Mouse (Mus musculus): ENCODE measurements around the gene Hoxc13. TPM values are rescaled to one million over a fixed set of nuclear protein-coding genes. Genes with fewer than 3 reads are reported as not detected.

The Hoxc13 gene
- polyA plus RNA-seq, 1 experiment, result not detected

Other genes starting within 250 kb of the Hoxc13 start
- gene Atp5g2, start 248.8 kb upstream of the Hoxc13 start, polyA plus RNA-seq (2012; rRNA removed), result 213 and 316 TPM in 2 replicates
- gene Calcoco1, start 198.9 kb upstream of the Hoxc13 start, polyA plus RNA-seq (2012; rRNA removed), result 63.1 and 63.9 TPM in 2 replicates
- gene Hoxc12, start 15.7 kb downstream of the Hoxc13 start, polyA plus RNA-seq (2012; rRNA removed), result not detected in 2 replicates
- gene Hoxc11, start 33.3 kb downstream of the Hoxc13 start, polyA plus RNA-seq (2012; rRNA removed), result 0.08 TPM in 1 of 2 replicates, not detected in the other
- gene Hoxc10, start 45.7 kb downstream of the Hoxc13 start, polyA plus RNA-seq (2012; rRNA removed), result 0.71 and 0.73 TPM in 2 replicates
- 9.9 and 11.3 TPM in 2 replicates for gene Hoxc5, start 46.3 kb downstream of the Hoxc13 start, polyA plus RNA-seq (2012; rRNA removed)
- 2.2 and 4.1 TPM in 2 replicates for gene Hoxc9, start 55.3 kb downstream of the Hoxc13 start, polyA plus RNA-seq (2012; rRNA removed)
- 23.5 and 29.8 TPM in 2 replicates for gene Hoxc8, start 69.5 kb downstream of the Hoxc13 start, polyA plus RNA-seq (2012; rRNA removed)
- 18.3 and 24.2 TPM in 2 replicates for gene Hoxc6, start 77.2 kb downstream of the Hoxc13 start, polyA plus RNA-seq (2012; rRNA removed)
- gene Hoxc4, start 97.8 kb downstream of the Hoxc13 start, polyA plus RNA-seq (2012; rRNA removed), result 4.9 and 6.5 TPM in 2 replicates
- 16.1 and 17.5 TPM in 2 replicates for gene Smug1, start 246.0 kb downstream of the Hoxc13 start, polyA plus RNA-seq (2012; rRNA removed)

Data from gonadal fat pad, adult 2 months (tissue).